Mouse (Mus musculus): Measurements from ENCODE around the gene 4933411K16Rik.
A peak's percentile ranks its signal among the peaks of the same experiment; 100 is the strongest.
"Not testable (repeated sequence)": the region's sequence is repeated elsewhere in the genome, so short reads cannot be mapped to it uniquely, and the experiment has no call there.

4933411K16Rik gene

DNA sequence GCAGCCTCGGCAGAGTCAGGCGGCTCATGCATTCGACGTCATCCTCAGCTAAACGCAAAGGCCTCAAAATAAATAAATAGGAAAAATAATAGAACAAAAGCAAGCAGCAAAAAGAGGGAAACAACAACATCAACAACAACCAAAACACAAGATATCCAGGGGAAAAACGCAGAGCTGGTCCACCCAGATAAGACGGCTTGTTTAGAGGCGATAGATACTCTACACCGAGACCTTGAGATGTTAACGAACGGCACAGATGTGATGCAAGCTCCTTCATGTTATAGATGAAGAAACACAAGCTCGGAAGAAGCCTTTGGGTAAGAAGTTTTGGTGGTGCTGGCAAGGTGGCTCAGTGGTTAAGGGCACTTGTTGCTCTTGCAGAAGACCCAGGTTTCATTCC lies 27.0 kb downstream of the 4933411K16Rik start:
- DNase-seq (ENCODE audit: low spot score): no peak

DNA sequence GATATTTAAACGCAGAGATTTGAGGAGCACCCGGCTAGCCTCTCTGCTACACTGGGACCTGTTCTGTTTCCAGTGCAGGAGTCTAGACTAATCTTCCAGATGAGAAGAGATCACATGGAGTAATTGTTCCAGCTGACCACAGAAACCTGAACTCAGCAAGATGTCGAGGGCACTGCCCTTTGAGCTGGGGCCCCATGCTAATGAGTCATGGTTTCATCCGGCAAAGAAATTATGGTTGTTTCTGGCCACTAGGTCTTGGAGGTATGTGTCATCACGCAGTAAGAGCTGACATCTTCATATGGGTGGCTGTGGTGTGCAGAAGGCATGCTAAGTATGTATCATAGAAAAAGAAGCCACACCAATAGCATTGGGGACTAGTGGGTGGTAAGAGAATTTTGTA lies 27.9 kb downstream of the 4933411K16Rik start:
- no peak for DNase-seq (ENCODE audit: low spot score)

- no peak for DNase-seq (ENCODE audit: low spot score)
Measured at GRCm38 (mm10) chr19:42080469-42080868, 28.4 kb downstream of the 4933411K16Rik start.

- not testable (repeated sequence) for DNase-seq (ENCODE audit: low spot score)
Measured at GRCm38 (mm10) chr19:42081613-42082012, 29.6 kb downstream of the 4933411K16Rik start.

DNA sequence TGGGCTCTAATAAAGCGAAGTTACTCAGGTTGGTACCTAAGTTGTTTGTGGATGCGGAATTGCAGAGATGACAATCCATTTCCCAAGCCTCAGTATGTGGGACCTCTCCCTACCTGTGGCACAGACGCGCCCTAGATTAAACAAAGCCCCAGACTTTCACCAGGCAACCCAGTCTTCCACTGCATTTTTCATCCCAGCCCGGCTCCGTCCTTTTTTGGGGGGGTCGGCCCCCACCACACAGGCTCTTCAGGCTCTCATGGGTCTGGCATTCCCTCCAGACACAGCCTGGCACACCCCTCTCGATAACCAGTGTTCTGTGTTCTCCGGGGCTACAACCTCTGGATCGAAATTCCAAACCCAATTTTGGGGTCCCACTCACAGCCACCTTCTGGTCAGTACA lies 33.6 kb downstream of the 4933411K16Rik start:
- DNase-seq (ENCODE audit: low spot score): no peak

DNA sequence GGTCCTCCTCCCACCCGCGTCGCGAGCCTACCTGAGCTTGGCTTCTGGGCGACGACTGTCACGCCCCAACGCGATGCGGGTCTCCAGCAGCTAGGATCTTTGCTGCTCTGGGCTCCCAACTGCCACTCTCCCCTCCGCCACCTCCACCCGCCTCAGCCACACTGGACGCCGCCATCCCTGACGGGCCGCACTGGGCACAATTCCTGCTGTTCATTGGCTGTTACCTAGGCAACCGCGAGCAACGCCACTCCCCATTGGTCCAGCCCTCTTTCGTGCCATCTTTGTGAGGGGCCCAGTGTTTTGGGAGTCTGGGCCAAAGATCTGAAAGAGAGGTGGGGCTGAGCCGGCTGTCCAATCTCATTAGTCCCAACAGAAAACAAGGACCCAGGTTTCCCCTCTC lies 34.1 kb downstream of the 4933411K16Rik start, which contains the start of gene Morn4:
Gene Morn4, minus strand, starts transcription at position 192 of the 400 bp plus-strand sequence.
- DNase-seq (ENCODE audit: low spot score): peak; percentile 44

GRCm38 (mm10) chr19:42089103-42089747 lies 37.2 kb downstream of the 4933411K16Rik start:
- no peak for DNase-seq (ENCODE audit: low spot score)

DNA sequence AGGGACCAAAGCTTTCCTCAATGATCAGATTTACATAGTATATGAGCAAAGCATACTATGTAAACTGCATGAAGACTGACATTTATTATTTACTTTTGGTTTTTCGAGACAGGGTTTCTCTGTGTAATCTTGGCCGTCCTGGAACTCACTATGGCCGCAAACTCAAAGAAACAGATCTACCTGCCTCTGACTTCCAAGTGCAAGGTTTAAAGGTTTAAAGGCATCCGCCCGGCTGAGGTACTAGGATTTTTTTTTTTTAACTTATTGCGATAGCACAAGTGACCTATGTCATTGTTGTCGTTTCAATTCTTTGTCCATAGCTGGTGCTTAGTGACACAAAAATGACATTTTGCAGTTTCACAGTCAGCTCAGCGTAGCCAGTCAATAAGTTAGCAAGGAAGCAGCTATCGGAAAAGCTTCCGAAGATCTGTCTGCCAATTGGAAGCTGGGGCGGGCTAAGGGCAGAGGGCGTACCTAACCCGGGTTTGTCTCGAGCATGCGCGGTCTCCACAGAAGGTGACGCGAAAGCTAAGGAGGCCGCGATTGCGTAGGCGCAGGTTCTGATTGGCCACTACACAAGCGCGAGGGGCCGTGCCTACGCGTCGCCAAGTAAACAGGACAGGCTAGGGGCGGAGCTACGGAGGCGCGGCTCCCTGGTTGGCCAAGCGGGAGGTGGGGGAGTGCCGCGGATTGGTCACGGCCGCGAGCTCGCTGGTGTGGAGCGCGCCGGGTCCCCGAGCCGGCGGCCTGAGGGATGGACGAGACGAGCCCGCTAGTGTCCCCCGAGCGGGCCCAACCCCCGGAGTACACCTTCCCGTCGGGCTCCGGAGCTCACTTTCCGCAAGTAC lies 37.9 kb downstream of the 4933411K16Rik start, which contains the start of gene Pi4k2a:
Gene Pi4k2a, plus strand, starts transcription at position 723 of the 848 bp plus-strand sequence.
- peak; percentile 95 for DNase-seq (ENCODE audit: low spot score)

GRCm38 (mm10) chr19:42090637-42091141 lies 38.6 kb downstream of the 4933411K16Rik start:
- no peak for DNase-seq (ENCODE audit: low spot score)

DNA sequence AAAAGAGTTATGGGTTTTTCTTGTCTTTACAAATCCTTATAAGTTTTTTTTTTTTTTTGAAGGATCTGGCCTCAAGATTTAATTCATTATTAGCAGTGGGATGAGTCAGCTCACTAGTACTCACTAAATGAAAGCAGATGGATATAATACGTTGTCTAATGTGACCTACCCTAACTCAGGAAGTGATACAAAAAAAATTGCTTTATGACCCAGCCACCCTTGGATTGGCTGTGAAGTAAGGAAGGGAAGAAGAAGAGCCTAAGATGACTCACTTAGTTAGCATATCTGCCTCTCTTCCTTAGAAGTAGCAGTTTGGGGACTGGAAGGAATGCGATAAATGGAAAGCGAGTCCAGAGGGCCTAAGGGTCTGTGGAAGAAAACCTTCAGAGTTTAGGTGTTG lies 47.4 kb downstream of the 4933411K16Rik start:
- DNase-seq (ENCODE audit: low spot score): no peak

Measured in urinary bladder, postnatal 10 days (tissue).